Mouse (Mus musculus) adrenal gland, postnatal 14 days (tissue): ENCODE data around the gene Ntan1. TPM values are rescaled to one million over a fixed set of nuclear protein-coding genes. Genes with fewer than 3 reads are reported as not detected.
"Not testable (repeated sequence)": the region's sequence is repeated elsewhere in the genome, so short reads cannot be mapped to it uniquely, and the experiment has no call there.

Source experiments
- DNase-seq: peaks from one replicate; pipeline ENCODE4 v3.0.0; 2021; ENCODE audit warnings: mixed read lengths
- long read RNA-seq, 2 experiments: library from polyadenylated mRNA; stranded (forward); transcript quantifications; one replicate each; pipeline ENCODE4 v2.0.0; 2021
- total RNA-seq: library from RNA; stranded (reverse); gene quantifications from 2 replicates; pipeline ENCODE4 v1.2.3, GENCODE M21; 2021

Gene Ntan1
- total RNA-seq, result 65.9 and 72.1 TPM in 2 replicates
- long read RNA-seq, experiment 1, transcript Ntan1-201 (10 exons, 1,175 nt), result major isoform, 35 of 98 reads
- long read RNA-seq, experiment 1, transcript Ntan1-205 (9 exons, 1,014 nt), result minor isoform, 28 of 98 reads
- long read RNA-seq, experiment 1, partial matches to known transcripts, result 2 of 98 reads
- long read RNA-seq, experiment 1, other reads (novel, unspliced or antisense), result 29 of 98 reads
- long read RNA-seq, experiment 2, transcript Ntan1-205 (9 exons, 1,014 nt), result minor isoform, 22 of 68 reads
- long read RNA-seq, experiment 2, transcript Ntan1-201 (10 exons, 1,175 nt), result major isoform, 24 of 68 reads
- long read RNA-seq, experiment 2, partial matches to known transcripts, result 4 of 68 reads
- long read RNA-seq, experiment 2, other reads (novel, unspliced or antisense), result 14 of 68 reads

DNA sequence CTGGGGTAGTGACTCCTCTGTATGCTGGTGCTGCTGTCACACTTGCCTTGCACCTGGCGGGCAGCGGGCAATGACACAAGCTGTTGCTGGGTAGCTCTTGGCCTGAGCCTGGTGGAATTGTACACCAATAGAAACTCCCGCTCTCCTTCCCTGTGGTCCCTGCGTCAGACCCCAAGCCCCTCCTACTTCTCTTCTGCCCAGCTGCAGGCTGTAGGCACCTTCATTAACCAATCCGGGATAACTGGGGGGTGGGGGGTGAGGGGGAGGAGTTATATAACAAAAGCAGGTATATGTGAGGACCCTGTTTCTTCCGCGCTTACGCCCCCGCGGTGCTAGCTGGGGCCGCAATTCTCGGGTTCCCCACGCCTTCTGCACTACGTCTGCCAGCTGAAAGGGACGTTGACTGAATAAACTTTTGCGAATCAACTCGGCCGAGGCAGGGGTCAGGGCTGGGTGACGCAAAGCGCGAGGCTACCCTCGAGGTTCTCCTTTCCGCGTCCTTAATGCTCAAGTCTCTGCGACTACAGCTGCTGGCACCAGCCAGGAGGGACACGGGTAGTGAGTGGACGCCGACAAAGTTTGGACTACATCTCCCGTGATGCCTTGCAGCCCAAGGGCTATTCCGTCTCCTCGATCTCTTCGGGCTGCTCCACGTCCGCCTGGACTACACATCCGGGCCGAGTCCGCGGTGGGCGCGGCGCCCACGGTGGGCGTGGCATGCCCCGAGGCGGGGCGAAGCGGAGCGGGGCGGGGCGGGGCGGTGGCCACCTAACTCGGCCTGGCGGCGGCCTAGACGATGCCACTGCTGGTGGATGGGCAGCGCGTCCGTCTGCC lies at the start of gene Ntan1:
TSS of gene Ntan1 (plus strand) at position 286 of the 834 bp plus-strand sequence.
- DNase-seq, result peak; percentile 98

GRCm38 (mm10) chr16:13771603-13772002 lies 47.0 kb upstream of the Ntan1 start:
- DNase-seq, result not testable (repeated sequence)

DNA sequence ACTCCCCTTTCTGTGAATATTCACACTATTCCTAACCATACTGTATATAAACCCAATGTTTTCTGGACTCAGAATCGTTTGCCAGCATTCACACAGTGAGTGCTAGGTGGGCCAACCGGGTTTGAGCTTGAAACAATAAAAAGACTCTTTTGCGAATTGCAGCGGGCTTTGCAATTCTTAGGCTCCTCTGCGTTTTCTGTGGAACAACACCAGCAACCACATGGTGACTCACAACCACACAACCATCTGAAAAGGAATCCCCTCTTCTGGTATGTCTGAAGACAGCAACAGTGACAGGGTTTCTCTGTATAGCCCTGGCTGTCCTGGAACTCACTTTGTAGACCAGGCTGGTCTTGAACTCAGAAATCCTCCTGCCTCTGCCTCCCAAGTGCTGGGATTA lies 46.6 kb upstream of the Ntan1 start:
- DNase-seq, result not testable (repeated sequence)

DNA sequence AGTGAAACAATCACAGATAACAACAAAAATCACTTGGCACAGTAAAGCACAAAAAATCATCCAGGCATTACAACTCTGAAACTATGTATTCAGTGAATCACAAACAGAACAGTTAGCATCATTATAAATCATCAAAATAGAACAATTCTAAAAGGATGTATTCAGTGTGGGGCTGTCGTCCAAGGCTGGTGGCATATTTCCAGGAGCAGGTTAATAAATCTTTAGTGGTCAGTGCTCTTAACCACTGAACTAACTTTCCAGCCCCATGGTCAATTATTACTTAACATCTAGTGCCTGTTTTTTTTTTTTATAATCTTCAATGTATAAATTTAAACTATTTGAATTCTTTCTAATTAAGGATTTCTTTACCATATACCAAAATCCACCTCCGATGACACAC lies 44.6 kb upstream of the Ntan1 start:
- peak; percentile 74 for DNase-seq

- not testable (repeated sequence) for DNase-seq
These were observed 44.0 kb upstream of the Ntan1 start for GRCm38 (mm10) chr16:13774651-13775050.

DNA sequence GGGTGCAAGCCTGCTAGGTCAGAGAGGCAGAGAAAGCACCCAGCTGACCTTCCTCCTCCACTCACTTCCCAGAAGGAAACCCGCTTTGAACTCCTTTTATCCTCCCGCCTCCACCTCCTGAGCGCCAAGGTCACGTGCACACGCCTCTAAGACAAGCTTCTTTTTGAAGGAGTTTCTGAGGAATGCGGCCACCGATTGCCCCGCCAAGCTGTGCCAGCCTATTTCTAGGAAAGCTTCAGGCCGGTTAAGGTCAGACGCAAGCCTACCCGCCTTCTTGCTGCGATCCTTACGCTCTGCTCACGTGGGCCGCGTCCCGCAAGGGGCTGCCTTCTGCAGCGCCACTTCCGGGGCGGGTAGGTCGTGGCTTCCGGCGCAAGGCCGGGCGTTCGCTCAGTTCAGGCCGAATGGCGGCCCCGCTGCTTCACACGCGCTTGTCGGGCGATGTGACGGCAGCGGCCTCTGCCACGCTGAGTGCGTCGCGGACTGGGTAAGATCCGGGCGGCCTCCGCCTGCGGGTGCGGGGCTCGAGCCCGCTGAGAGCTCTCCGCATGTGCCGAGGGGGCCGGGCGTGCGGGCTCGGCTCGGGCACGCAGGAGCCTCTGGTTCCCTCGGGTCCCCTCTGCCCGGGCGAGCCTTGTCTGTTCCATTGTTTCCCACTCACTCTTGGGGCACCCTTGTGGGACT lies 38.1 kb upstream of the Ntan1 start, which contains the start of gene Rrn3:
TSS of gene Rrn3 (plus strand) at position 356 of the 684 bp plus-strand sequence.
- DNase-seq, result peak; percentile 94

DNA sequence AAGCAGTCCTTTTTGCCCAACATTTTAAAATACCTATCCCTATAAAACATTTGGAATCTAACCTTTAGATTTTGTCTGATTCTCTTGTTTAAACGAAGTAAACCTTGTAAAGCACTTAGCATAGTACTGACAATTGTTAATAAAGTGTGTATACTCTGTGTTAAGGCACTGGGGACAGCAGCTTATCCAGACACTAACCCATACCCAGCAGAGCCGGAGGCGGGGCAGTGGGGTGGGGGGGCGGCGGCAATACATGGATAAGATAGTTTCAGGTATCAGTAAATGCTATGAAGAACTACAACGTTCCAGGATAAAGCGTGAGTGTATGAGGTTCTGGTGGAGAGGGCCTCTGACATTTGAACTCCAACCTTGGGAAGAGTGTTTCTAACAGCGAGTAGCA lies 37.4 kb upstream of the Ntan1 start:
- no peak for DNase-seq

- DNase-seq, result no peak
These were observed 32.7 kb upstream of the Ntan1 start for GRCm38 (mm10) chr16:13785932-13786331.

GRCm38 (mm10) chr16:13793441-13793840 lies 25.2 kb upstream of the Ntan1 start:
- DNase-seq, result not testable (repeated sequence)

DNA sequence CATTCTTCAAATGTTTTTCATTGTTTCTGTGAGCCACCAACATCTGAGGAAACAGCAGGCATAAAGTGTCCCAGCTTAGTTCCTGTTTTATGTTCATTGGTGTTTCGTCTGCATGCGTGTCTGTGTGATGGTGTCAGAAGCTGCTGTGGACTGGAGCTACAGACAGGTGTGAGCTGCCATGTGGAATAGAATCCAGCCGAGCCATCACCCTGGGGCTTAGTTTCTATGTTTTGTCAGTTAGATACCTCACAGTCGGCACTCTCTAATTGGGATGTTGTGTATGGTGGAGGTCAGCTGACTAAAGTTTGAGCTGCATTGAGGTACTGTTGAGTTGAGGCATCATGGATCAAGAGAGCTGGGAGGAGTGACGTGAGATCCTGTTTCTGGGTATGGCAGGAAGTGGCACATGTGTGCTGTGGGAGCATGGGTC lies 21.9 kb upstream of the Ntan1 start:
- DNase-seq, result no peak

DNA sequence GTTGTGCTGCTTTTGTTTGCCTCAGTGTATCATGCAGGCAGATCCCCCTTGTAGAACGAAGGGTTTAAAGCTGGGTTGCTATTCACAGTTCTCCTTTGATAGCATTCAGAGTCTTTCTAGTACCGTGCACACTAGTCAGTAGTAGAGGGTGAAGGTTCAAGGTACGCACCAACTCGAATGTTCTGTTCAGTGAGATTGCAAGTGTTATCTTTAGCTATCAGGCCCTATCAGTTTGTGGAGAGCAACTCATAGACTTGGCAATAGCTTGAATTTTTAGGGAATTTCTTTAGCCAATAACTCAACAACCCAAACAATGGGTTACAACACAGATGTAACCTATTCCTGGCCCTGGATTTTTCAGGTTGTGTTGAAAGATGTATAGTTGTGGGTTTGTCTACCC lies 17.4 kb upstream of the Ntan1 start:
- DNase-seq, result no peak

GRCm38 (mm10) chr16:13804666-13805065 lies 14.0 kb upstream of the Ntan1 start:
- no peak for DNase-seq

DNA sequence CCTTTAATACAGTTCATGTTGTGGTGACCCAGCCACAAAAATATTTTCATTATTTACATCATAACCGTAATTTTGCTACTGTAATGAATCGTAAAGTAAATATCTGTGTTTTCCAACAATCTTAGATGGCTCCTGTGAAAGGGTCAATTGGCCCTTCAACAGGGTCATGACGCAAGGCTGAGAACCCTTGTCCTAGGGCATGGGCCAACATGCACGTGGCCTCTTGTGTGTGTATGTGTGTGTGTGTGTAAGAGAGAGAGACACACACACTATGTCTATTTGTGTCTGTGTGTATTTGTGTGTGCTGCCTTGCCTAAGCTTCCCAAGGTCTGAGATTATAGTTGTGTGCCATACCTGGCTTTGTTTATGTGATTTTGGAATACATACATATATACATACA lies 11.0 kb upstream of the Ntan1 start:
- DNase-seq, result no peak

DNA sequence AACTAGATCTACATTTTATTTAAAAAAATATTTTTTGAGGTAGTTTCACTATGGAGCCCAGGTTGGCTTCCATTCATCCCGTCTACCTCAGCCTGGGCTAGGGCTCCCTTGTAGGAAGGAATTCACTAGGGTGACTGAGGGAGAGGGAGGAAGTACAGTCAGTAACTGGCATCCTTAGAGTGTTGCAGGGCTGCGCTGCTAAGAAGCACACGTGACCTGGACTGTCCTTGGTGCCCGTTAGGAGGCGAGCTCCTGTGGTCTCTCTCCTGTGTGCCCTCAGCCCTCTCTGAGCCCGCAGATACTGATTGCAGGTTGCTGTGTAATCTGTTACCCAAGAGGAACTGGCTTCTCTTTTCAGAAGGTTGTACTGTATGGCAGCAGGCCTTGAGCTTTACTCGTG lies 10.2 kb upstream of the Ntan1 start:
- no peak for DNase-seq

- no peak for DNase-seq
These were observed 6.5 kb upstream of the Ntan1 start for GRCm38 (mm10) chr16:13812152-13812551.

GRCm38 (mm10) chr16:13813200-13813599 lies 5.4 kb upstream of the Ntan1 start:
- no peak for DNase-seq

GRCm38 (mm10) chr16:13819394-13819743 lies 724 bp downstream of the Ntan1 start:
- DNase-seq, result no peak

DNA sequence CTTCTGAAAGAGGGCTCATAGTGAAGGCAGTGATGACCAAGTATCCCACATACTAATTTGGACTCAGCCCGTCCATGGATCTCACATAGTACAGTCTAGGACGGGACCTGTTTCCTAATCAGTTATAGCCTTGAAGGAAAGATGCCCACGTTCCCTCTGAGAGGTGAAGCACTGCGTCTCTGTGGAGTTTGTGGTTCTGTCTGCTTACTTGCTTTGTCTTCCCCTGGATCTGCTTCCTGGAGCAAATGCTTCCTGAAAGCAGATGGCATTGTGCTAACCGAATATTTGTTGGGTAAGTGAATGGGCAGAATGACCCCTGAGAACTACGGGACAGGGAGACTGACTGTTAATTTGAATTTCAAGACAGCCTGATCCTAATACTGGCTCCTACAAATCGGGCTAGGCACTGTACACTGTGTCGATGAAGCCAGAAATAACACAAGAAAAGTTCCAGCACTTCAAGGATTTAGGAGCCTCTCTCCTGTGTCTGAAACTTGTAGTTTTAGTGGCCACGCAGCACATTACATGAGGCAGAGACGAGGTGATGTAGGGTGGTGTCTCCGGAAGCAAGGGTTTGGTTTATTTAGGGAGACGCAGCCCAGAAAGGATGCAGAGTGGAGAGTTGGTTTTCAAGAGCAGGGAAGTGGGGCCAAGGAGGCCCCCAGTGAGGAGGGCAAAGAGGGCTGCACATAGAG lies 1.3 kb downstream of the Ntan1 start:
- DNase-seq, result no peak

DNA sequence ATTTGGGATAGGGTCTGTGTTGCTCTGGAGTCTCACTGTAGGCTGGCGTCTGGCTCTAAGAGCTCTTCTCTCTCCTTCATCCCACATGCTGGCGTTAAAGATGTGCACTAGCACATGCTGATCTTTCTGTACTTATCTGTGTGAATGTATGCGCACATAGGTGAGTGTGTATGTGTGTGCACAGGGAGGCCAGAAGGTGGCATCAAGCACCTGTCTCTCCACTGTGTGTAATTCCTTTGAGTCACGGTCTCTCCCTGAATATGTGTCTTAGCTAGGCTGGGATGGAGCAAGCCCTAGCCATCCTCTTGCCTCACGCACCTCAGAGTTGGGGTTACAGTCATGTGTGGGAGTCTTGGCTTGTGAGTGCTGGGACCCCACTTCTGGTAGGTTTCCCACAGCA lies 2.1 kb downstream of the Ntan1 start:
- DNase-seq, result no peak

DNA sequence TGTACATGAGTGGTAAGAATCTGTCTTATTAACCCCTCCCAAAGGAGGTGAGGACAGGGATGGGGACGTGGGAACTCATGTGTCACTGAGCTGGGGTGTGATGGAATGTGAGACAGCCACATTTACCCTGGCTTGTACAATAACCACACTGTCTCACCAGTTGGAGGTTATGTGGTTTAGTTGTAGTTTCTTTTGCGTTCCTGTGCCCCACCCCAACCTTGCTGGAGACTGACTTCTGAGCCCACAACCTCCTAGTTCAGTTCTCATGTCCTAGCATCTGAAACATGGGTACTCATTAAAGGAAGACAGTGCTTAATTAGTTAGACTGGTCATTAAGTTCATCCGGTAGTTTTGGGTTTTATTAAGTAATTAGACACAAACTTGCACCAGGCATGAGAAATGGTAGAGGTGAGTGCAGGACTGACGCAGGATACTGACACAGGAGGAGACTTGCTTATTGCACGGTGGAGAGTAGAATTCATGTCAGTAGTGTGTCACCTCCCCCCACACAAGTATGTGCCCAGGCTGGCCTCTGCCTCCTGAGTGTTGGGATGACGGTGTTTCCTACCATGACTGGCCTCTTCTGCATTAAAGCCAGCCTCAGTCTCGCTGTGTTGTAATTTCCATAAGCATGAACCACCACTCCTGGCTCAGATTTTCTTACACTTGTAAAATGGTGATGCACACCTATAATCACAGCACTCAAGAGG lies 7.3 kb downstream of the Ntan1 start:
- DNase-seq, result no peak

DNA sequence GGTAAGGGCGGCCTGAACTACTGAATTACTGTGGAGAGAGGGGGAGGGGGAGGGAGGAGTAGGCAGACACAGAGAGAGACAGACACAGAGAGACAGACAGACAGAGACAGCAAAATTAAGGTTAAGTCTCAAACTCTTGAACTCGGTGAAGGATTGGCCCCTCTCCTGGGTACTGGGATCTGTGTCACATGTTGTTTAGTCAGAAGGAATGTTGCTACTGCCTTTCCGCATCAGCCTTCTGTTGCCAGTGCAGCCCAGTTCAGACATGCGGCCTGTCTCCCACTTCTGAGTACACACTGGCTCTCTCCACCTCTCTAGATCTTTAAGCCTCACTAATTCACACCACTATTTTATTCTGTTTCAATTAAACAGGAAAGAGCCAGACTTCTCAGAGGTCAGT lies 7.9 kb downstream of the Ntan1 start:
- DNase-seq, result no peak
